Mouse (Mus musculus) fat pad, adult 2 months (tissue): Measurements from ENCODE around the gene Nfib.

Experiments
- DNase-seq: peaks from one replicate; pipeline ENCODE4 v3.0.0-alpha.2; 2011; ENCODE audit warnings: low read depth, low spot score; ENCODE audit errors: extremely low read depth

Nfib gene

DNA sequence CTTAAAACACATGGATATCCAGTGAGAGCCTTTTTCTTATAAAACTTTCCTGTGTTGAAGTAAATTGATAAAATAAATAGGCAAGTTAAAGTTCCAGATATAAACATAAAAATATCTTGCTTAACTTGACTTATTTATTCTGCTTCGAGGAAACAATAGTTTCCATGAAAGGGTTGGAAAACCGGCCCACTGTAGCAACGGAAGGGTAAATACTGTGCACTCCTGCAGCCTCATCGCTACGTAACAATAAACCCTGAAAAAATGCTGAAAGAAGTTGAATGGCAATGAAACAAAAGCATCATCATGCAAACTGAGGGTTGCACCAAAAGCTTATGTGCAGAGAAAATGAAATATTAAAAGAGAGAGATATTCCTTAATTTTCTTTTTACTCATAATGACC is 203.5 kb downstream of the Nfib start:
- no peak for DNase-seq

DNA sequence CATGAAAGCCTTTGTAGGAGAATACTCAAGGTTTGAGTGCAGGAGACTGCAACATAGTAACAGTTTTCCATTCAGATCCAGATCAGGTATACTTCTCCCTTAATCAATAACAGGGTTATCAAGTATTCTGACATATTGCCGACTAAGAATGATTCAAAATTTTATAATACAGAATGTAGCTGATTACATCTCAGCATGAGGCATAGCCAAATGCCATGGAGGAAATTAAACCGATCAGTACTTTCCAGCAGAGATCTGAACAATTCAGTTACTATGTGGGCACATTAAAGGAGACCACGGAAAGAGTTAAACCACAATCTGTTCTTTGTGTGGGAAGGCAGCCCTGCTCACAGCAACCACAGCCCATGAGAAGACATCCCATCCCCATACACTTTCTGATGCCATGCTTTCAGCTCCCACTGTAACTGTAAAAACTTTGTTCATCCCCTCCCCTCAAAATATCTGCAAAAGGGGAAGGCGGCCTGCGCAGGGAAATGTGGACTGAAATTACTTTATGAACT is 204.9 kb downstream of the Nfib start:
- no peak for DNase-seq

DNA sequence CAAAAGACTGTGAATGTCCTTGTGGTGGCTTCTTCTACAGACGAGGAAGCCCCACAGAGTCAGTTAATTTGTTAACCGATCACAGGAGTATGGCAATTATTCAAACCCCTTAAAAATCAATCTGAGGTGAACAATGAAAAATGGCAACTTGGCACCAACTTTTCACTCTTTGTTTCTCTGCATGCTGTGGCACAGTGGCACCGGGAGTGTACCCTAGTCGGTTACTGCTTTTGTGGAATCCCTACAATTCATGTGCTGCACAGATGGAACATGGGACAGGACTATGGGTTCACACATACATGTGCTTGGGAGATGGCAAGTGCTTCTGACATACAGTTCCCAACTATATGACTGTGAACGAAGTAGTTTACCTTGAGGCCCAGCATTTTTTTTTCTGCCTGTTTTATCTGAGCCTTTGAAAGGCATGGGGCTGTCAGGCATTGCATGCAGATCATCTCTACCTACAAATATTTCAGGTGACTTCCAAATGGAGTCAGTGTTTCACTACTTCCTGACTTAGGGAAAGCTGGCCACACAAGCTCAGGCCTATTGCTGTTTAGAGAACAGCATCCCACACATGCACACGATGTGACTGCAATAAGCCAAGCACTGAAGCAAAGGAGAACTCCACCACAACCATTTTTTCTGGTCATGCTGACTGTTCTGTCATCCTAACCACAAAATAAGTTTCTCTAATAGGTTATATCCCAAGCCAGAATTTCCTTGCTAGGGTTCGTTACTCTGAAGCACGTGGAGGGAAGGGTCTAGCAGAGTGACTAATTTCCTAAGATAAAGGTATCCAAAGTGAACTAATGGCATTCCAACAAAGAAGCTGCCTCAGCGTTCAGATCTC is 205.6 kb downstream of the Nfib start:
- no peak for DNase-seq

DNA sequence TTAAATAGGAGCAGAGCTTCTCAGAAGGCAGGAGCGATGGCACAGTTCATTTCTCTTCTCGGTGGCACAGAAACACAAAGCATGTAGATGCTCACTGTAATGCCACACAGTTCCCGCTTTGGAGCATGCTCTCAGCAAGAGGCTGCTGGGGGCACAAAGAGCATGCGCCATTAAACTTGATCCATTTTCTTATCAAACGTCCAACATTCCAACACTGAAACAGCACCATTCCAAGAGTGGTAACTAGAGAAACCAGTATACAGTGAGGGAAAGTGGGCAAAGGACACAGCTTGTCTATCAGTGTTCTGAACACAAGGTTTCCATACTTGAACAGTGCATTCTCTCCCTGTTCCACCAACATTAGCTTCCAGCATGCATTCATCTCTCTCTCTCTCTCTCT is 206.3 kb downstream of the Nfib start:
- DNase-seq, result no peak

DNA sequence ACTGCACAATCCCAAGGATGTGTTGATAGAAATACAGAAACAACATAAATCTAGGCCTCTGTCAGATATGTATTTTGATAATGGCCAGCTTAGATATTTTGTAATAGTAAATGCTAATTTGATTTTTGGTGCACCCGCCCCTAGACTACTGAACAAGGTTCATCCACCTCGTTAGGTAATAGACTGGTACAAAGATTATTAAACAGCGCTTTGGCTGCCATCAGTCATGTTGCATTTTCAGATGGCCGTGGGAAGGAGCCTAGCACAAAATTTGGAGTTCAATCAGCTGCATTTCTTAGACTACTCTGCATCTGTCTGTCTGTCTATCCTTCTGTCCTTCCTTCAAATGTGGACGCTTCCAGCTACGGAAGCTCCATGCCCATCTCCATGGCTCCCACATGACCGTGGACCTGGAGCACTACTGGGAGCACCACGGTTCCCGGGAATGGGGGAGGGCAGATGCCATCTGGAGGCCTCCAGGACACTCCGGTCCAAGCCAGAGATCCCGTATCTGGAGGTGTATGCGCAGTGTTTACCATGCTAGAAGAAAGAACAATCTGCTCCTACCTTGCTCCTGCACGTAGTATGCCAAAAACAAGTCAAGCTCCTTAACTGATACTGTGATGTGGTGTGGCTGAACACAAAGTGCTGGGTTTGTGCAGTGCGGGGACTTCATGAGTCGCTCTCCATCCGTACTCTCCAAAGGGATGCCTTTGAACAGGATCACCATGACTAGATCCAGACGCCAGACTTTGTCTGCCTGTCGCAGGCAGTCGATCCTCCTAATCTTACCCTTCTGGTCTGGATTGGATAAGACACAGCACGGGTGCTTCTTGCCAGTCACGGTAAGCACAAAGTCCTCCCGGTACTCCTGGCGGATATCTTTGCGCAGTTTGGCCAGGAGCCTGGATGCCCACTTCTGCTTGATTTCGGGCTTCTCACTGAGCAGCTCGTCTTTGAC is 207.6 kb downstream of the Nfib start:
- no peak for DNase-seq

DNA sequence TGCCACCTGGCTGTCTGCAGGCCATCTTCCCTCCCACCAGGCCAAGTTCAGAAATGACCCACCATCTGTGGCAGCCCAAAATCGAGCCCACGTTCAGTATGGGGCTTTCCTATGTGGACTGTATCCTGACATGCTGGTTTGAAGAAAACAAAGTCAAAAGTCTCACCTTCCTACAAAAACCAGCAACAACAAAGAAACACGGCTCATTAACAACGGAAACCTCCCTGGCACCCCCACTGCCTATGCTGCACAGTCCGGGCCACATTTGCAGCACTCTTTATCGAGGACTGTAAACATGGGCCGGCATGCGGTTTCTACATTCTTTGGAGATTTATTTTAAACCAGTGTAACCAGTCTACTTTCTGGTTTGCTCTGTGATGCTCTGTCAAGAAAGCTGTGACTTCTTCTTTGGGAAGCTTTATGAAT is 208.4 kb downstream of the Nfib start:
- DNase-seq, result no peak

DNA sequence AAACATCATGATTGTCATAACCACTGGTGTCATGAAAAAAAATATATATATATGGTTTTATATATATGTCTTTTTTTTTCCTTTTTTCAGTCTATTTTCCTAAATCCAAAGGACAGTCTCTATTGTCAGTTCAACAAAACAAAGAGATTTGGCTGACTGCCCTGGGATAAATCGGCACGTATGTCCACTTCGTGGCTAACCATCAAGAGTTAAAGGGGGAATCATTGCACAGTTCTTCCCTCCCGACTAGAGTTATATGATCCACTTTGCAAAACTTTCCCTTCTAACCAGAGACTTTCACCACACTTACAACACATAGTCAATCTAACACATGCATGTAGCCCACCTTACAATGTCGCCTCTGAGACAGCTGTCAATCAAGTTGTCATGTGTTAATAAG is 209.2 kb downstream of the Nfib start:
- DNase-seq, result no peak

DNA sequence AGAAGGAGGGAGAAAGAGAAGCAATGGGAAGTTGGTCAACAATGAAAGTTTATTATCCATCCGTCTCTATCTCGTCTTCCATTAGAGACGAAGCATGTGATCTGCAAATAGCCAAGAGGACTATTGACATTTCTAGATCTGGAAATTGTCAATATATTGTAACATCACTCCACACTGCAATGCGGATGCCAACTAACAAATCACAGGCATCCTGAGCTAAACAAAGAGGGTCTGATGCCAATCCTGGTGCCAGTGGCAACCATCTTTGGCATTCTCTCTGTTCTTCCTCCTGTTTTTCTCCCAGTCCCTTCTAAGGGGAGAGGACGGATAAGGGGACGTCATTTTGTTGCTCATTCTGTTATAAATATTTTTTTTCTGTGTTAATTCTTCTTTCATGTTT is 209.9 kb downstream of the Nfib start:
- no peak for DNase-seq

DNA sequence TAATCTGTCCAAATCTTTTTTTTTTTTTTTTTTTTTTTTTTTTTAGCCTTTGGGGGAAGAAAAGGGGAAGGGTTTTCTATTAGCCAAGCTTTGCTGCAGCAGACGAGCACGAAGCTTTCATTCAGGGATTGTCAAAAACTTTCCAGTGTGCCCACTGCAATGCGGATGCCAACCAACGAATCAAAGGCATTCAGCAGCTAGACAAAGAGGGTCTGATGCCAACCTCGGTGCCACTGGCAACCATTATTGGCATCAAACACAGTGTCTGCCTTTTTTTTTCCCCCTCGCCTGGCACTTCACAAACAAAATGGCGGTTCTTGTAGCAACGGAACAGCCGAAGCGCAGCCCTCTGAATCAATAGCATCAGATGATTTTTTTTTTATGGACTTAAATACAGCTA is 210.7 kb downstream of the Nfib start:
- no peak for DNase-seq

DNA sequence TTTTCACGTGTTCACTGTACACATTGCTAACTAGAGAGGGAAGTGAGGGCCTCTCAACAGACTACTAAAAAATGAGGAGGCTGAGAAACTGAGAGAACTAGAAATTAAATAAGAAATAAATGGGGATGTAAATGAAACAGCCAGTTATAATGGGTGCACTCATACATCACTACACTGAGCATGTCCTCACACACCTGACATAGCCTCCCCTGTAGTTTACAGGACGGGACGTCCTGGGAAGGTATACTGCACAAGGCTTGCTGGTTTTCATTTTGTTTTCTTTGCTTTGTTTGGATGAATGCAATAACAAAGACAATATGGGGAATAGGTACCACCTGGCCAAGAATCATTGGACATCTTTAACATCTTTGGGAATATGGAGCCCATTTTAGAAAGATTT is 211.1 kb downstream of the Nfib start:
- DNase-seq, result no peak

DNA sequence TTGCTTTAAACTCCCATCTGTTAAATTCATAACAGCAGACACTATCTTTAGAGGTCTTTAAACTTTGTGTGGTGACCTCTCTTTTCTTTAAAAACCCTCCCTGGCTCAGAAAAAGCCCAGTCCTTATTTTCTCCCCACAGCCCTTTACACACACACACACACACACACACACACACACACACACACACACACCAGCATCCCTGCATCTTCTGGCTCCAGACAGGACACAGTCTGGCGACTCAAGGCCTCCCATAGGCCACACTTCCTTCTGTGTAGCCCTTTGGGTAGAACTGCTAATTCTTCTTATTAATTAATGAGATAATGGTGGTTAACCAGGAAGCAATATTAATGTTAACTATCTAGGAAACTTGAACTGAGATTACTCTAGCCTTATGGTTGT is 211.7 kb downstream of the Nfib start:
- no peak for DNase-seq

DNA sequence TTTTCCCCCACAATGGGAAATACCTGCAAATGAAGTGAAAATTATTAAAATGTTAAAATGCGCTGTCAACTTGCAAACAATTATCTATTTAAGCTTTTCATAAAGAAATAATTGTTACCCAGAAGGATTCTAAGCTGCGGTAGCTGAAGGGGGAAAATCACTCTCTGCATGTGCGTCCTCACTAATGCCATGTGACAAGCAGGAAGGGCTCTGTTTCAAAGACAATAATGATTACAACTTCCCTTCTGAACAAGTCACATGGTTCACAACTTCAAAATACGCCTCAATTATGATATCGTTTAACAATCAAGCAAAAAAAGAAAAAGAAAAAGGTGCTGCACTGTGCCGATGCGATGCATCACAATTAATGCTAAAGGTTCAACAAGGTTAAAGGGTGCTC is 212.2 kb downstream of the Nfib start:
- no peak for DNase-seq

DNA sequence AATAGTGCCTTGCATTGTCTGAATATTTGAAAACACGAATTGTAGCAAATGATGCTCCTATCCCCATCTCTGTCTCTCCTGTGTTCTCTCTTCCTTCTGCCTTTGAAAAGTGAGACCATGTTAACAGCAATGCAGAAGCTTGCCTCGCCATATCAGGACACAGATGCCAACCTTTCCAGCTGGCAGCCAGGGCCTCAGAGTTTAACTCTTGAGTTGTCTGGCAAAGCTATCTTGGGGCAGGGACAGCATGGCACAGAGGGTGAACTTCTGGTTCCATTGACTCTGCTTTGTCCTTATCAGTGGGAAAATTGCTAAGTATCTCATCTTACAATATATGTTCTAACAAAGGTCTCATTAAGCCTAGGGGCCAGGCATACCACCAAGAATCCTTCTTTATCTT is 212.8 kb downstream of the Nfib start:
- no peak for DNase-seq

DNA sequence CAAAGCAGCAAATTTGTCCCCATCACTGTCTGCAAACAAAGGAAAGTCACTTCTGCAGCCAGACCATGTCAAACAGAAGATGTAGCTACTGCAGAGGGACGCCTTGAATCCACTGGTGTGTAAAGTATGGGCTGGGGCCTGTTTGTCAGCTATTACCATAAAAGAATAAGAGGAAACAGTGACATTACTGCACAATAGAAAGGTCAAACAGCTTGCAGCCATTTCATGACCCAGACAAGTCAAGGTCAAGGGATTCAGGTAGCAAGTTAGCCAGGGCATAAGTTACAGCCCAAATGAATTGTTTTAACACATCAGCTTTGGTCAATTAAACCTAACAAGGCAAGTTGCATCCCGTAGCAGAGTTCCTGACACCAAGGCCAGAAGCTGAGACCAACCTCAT is 215.6 kb downstream of the Nfib start:
- no peak for DNase-seq

DNA sequence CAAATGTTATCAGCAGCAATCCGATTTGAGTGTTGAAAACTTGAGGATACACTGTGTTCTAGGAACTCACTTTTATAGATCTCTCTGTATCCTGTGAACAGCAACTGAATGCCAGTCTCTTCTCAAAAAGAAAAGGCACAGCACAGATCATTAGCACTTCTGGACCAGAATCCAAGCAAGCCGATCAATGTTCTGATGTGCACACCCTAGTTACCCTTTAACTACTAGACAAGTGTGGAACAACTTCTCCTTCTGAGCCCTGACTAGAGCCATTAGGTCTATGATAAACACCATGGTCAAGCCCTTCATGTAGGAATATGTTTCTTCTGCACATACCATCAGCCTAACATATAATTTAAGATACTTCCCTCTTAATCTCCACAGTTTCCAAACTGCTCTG is 219.6 kb downstream of the Nfib start:
- no peak for DNase-seq

DNA sequence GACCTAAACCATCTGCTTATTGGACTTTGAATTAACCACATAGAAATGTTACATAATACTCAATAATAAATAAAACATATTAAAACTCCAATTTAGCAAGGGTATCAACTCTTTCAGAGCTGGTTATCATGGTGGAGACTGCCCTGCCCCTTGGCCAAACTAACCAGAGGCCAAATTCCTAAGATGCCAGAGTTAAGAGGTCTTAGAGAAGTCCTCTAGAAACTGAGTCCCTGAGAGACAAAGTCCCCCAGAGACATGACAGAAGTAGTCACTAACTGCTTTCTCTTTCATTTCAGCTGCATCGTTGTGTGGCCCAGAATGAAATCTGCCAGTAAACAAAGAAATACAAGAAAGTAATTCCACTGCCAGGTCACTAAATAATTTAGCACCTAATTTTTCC is 221.7 kb downstream of the Nfib start:
- no peak for DNase-seq

DNA sequence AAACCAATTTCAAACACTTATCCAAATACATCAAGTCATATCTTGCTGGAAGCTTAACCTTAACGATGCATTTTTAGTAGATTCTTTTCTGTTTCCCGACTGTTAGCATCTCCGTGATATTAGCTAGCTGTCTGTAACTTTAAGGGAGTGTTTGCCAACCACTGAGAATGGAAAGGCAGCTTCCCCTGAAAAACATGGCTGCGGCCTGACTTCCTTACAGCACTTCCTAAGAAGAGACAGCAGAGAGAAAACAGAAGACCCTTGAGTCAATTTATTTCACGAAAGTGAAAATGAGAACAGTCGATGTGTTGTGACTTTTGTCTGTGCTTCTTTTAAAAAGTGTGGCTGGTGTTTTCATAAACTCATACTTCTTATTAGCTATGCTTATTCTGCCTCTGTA is 222.3 kb downstream of the Nfib start:
- no peak for DNase-seq

DNA sequence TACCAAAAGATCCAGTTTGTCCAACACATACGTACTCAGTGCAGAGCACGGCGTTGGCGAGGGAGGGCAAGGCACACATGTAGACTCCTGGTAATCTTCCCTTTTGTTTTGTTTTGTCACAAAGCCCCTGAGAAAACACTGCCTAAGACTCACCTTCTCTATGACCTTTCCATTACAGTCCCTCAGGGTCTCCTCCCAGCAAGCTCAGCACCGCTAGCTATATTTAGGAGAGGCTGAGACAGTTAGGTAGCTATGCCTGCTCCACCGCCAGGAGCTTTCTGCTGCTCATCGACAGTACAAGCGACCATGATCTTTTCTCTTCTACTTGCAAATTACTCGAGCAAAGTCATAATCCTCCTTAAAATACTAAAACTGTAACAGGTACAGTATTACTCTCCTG is 224.9 kb downstream of the Nfib start:
- no peak for DNase-seq

DNA sequence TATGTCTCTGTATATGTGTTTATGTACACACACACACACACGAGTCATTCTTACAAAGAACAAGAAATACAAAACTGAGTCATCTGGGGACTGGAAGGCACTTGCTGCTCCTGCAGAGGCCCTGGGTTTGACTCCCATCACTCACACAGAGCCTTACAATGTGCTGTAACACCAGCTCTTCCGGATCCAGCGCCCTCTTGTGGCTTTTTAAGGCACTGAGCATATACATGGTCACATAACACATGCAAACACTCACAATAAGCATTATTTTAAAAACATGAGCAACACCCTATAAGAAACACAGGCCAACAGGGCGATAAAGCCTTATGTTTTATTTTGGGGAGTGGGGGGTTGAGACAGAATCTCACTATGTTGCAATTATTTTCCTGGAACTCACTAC is 226.2 kb downstream of the Nfib start:
- no peak for DNase-seq

DNA sequence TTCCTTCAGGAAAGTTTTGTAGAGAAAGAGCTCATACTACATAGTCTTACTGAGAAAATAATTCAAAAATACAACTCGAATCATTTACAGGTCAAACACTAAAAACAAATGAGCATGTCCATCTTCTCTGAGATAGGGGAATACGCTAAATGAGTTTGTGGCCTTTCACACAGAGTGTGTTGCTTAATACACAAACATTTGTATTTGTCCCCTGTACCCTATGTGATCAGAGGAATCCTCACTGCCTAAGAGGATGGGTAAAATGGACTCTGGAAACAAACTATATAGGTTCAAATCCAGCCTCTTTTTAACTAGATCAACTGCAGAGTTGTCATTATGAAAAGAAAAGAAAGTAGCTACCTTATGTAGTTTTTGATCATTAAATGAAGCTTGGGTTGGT is 227.8 kb downstream of the Nfib start:
- DNase-seq, result no peak

DNA sequence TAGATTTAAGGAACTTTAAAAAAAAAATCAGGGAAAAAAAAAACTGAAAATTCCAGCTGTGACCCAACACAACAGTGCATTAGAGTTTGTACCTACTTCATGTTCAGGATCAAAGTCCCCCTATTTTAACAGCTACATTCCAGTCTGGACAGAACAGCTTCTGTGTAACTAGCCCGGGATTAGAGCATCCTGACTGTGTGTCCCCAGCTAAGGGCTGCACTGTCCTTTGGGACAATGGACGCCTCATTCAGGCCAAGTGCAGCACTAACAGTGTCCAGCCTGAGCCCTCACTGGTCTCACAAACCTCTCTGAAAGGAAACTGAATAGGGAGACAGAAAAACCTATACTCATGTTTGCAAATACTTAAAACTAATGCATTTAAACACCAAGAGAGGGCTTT is 229.1 kb downstream of the Nfib start:
- no peak for DNase-seq

DNA sequence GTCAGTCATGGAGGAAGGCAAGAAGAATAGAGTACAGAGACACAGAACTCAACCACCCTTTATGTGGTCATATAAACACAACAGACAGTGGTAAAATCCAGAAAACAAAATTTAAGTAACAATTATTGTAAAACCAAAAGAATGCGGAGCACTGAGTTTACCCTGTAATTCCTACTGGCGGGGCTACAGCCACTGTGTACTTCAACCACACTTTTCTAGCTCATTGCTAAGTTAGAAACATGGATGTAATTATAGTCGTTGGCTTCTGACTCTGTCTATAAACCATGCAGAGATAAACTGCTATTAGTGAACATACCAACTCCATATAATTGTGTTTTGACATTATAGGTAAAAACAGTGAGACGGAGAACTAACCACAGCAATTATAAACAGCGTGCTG is 231.2 kb downstream of the Nfib start:
- DNase-seq, result no peak
